Mouse (Mus musculus) limb, embryonic 11.5 days (tissue): ENCODE measurements around the gene Selenoi. TPM values are rescaled to one million over a fixed set of nuclear protein-coding genes. Genes with fewer than 3 reads are reported as not detected.
"Not testable (repeated sequence)": the region's sequence is repeated elsewhere in the genome, so short reads cannot be mapped to it uniquely, and the experiment has no call there.

Source experiments
- ATAC-seq: fragments of 200-750 bp; cut with Nextera tagmentation; 2 replicates; pipeline ENCODE4 v1.8.0; 2017; ENCODE audit warnings: low read depth; ENCODE audit not compliant: insufficient number of reproducible peaks, low FRiP score, low TSS enrichment
- DNase-seq: peaks from one replicate; pipeline ENCODE4 v3.0.0-alpha.2; 2015; ENCODE audit warnings: low spot score
- H3K27ac ChIP-seq: fragments of 300-500 bp; sonication (generic); replicated peaks from 2 replicates; pipeline ENCODE4 v1.5.1; 2014; ENCODE audit warnings: low read depth, mild to moderate bottlenecking, low read length
- H3K27me3 ChIP-seq: fragments of 300-500 bp; sonication (generic); 2 replicates; pipeline ENCODE4 v1.6.1; 2014; ENCODE audit warnings: mild to moderate bottlenecking, low read length, mixed read lengths; ENCODE audit not compliant: control insufficient read depth, insufficient read depth
- H3K36me3 ChIP-seq: fragments of 300-500 bp; sonication (generic); 2 replicates; pipeline ENCODE4 v1.6.1; 2014; ENCODE audit warnings: mild to moderate bottlenecking, low read length, moderate library complexity, mixed read lengths; ENCODE audit not compliant: control insufficient read depth, insufficient read depth
- H3K4me1 ChIP-seq: fragments of 300-500 bp; sonication (generic); 2 replicates; pipeline ENCODE4 v1.6.1; 2014; ENCODE audit warnings: low read length, mixed read lengths; ENCODE audit not compliant: control insufficient read depth, insufficient read depth
- H3K4me2 ChIP-seq: fragments of 300-500 bp; sonication (generic); 2 replicates; pipeline ENCODE4 v1.6.1; 2014; ENCODE audit warnings: low read depth, mild to moderate bottlenecking, moderate library complexity; ENCODE audit not compliant: severe bottlenecking
- H3K4me3 ChIP-seq: fragments of 300-500 bp; sonication (generic); 2 replicates; pipeline ENCODE4 v1.5.1; 2014; ENCODE audit warnings: low read depth, low read length
- H3K9ac ChIP-seq: fragments of 300-500 bp; sonication (generic); 2 replicates; pipeline ENCODE4 v1.6.1; 2014; ENCODE audit warnings: mild to moderate bottlenecking, low read length
- H3K9me3 ChIP-seq: fragments of 300-500 bp; sonication (generic); 2 replicates; pipeline ENCODE4 v1.6.1; 2016; ENCODE audit warnings: low read length; ENCODE audit not compliant: control insufficient read depth
- WGBS: fragments of 180-500 bp; shearing (Covaris S2); extraction: QIAGEN DNeasy Blood & Tissue Kit; methylation state at CpG from one replicate; pipeline ENCODE4 v1.1.7; 2014; 5-methylcytosine and 5-hydroxymethylcytosine counted together
- polyA plus RNA-seq: library from polyadenylated mRNA; unstranded; fragments of >200 nt; fragmentation: Nextera tagmentation; extraction: Ambion mirVana; gene quantifications from 2 replicates; pipeline ENCODE4 v1.2.1, GENCODE M21; 2014

Selenoi gene
- polyA plus RNA-seq, 1 experiment from 2014 or later, result 21.0 TPM

- H3K9ac ChIP-seq, result no peak overlapping the region
- WGBS, result 58% methylated on average over 1 of the region's 1 CpGs
- ATAC-seq (no peak), DNase-seq (no peak)
- H3K27ac ChIP-seq, result no peak overlapping the region
- H3K4me1 ChIP-seq, result no peaks in the 10 kb centered on the region
- H3K4me3 ChIP-seq, result no peak overlapping the region
- no peaks in the 10 kb centered on the region for H3K9me3 ChIP-seq
- no peaks in the 10 kb centered on the region for H3K27me3 ChIP-seq
- no peaks in the 10 kb centered on the region for H3K36me3 ChIP-seq
- no peak overlapping the region for H3K4me2 ChIP-seq
Observed at GRCm38 (mm10) chr5:30204441-30204840, 27.9 kb upstream of the Selenoi start.

GRCm38 (mm10) chr5:30205034-30205433 is 27.3 kb upstream of the Selenoi start:
- H3K4me1 ChIP-seq, result no peaks in the 10 kb centered on the region
- H3K9ac ChIP-seq, result no peak overlapping the region
- H3K9me3 ChIP-seq, result no peaks in the 10 kb centered on the region
- no peak overlapping the region for H3K4me3 ChIP-seq
- H3K36me3 ChIP-seq, result no peaks in the 10 kb centered on the region
- no peaks in the 10 kb centered on the region for H3K27me3 ChIP-seq
- ATAC-seq, result no peak
- H3K4me2 ChIP-seq, result no peak overlapping the region
- no peak overlapping the region for H3K27ac ChIP-seq
- DNase-seq, result no peak
- 71% methylated on average over 3 of the region's 3 CpGs for WGBS

GRCm38 (mm10) chr5:30205493-30205892 is 26.9 kb upstream of the Selenoi start, which contains the start of gene Adgrf3:
TSS of gene Adgrf3 (minus strand) at chr5:30205722.
- no peaks in the 10 kb centered on the region for H3K27me3 ChIP-seq
- no peak within 1 kb of the TSS for H3K9ac ChIP-seq
- H3K4me2 ChIP-seq, result no peak within 1 kb of the TSS
- no peaks in the 10 kb centered on the region for H3K36me3 ChIP-seq
- no peaks in the 10 kb centered on the region for H3K9me3 ChIP-seq
- ATAC-seq (no peak), DNase-seq (no peak)
- no peak within 1 kb of the TSS for H3K4me3 ChIP-seq
- H3K4me1 ChIP-seq, result no peaks in the 10 kb centered on the region
- 20% methylated on average over 5 of the region's 5 CpGs for WGBS
- no peak within 1 kb of the TSS for H3K27ac ChIP-seq

- no peak for ATAC-seq
Observed at GRCm38 (mm10) chr5:30207276-30207675, 25.1 kb upstream of the Selenoi start.

GRCm38 (mm10) chr5:30210758-30211157 is 21.6 kb upstream of the Selenoi start:
- not testable (repeated sequence) for H3K27ac ChIP-seq, H3K36me3 ChIP-seq, H3K9ac ChIP-seq, H3K4me1 ChIP-seq, ATAC-seq, H3K4me2 ChIP-seq, H3K9me3 ChIP-seq, H3K27me3 ChIP-seq, DNase-seq, H3K4me3 ChIP-seq
- WGBS, result 84% methylated on average over 5 of the region's 5 CpGs

More at GRCm38 (mm10) chr5:30207276-30207675, 25.1 kb upstream of the Selenoi start:
- Histone ChIP-seq H3K27ac (no peak overlapping the region), H3K27me3 (no peaks in the 10 kb centered on the region), H3K4me3 (no peak overlapping the region), H3K9me3 (no peaks in the 10 kb centered on the region), H3K36me3 (no peaks in the 10 kb centered on the region), H3K4me2 (no peak overlapping the region), H3K9ac (no peak overlapping the region), H3K4me1 (no peaks in the 10 kb centered on the region)
- 66% methylated on average over 6 of the region's 6 CpGs for WGBS
- DNase-seq, result peak; percentile 54

- DNase-seq (peak; percentile 74), ATAC-seq (no peak)
- no peak overlapping the region for H3K4me3 ChIP-seq
- no peak overlapping the region for H3K9ac ChIP-seq
- H3K27ac ChIP-seq, result no peak overlapping the region
- no peaks in the 10 kb centered on the region for H3K36me3 ChIP-seq
- no peaks in the 10 kb centered on the region for H3K4me1 ChIP-seq
- H3K27me3 ChIP-seq, result no peaks in the 10 kb centered on the region
- 16% methylated on average over 4 of the region's 4 CpGs for WGBS
- no peak overlapping the region for H3K4me2 ChIP-seq
- H3K9me3 ChIP-seq, result no peaks in the 10 kb centered on the region
Observed at GRCm38 (mm10) chr5:30214889-30215288, 17.5 kb upstream of the Selenoi start.

- ATAC-seq, result no peak
- no peak for DNase-seq
- no peak overlapping the region for H3K27ac ChIP-seq
- H3K36me3 ChIP-seq, result no peaks in the 10 kb centered on the region
- no peaks in the 10 kb centered on the region for H3K4me1 ChIP-seq
- no peak overlapping the region for H3K4me2 ChIP-seq
- H3K9me3 ChIP-seq, result no peaks in the 10 kb centered on the region
- H3K27me3 ChIP-seq, result no peaks in the 10 kb centered on the region
- WGBS, result 81% methylated on average over 5 of the region's 5 CpGs
- no peak overlapping the region for H3K9ac ChIP-seq
- no peak overlapping the region for H3K4me3 ChIP-seq
Observed at GRCm38 (mm10) chr5:30215970-30216369, 16.4 kb upstream of the Selenoi start.

- DNase-seq (no peak), ATAC-seq (no peak)
- H3K4me2 ChIP-seq, result no peak overlapping the region
- 91% methylated on average over 2 of the region's 2 CpGs for WGBS
- H3K9me3 ChIP-seq, result no peaks in the 10 kb centered on the region
- H3K36me3 ChIP-seq, result no peaks in the 10 kb centered on the region
- no peak overlapping the region for H3K9ac ChIP-seq
- no peak overlapping the region for H3K27ac ChIP-seq
- no peaks in the 10 kb centered on the region for H3K4me1 ChIP-seq
- H3K4me3 ChIP-seq, result no peak overlapping the region
- H3K27me3 ChIP-seq, result no peaks in the 10 kb centered on the region
Observed at GRCm38 (mm10) chr5:30219715-30220114, 12.7 kb upstream of the Selenoi start.

GRCm38 (mm10) chr5:30220666-30221065 is 11.7 kb upstream of the Selenoi start:
- no peaks in the 10 kb centered on the region for H3K27me3 ChIP-seq
- no peaks in the 10 kb centered on the region for H3K4me1 ChIP-seq
- no peak overlapping the region for H3K27ac ChIP-seq
- H3K4me2 ChIP-seq, result no peak overlapping the region
- no peak overlapping the region for H3K9ac ChIP-seq
- ATAC-seq (no peak), DNase-seq (no peak)
- H3K4me3 ChIP-seq, result no peak overlapping the region
- no peaks in the 10 kb centered on the region for H3K9me3 ChIP-seq
- WGBS, result 88% methylated on average over 8 of the region's 8 CpGs
- no peaks in the 10 kb centered on the region for H3K36me3 ChIP-seq
